Mouse (Mus musculus) stomach, postnatal 0 days (tissue): ENCODE data around the gene Ptger3.

Experiments used
- CTCF ChIP-seq: IDR thresholded peaks from 2 replicates; pipeline ENCODE4 v1.5.1; 2016; ENCODE audit warnings: antibody characterized with exemption, low read depth, mild to moderate bottlenecking, moderate library complexity
- EP300 ChIP-seq: optimal IDR thresholded peaks from 2 replicates; pipeline ENCODE3; 2016; ENCODE audit warnings: antibody characterized with exemption

DNA sequence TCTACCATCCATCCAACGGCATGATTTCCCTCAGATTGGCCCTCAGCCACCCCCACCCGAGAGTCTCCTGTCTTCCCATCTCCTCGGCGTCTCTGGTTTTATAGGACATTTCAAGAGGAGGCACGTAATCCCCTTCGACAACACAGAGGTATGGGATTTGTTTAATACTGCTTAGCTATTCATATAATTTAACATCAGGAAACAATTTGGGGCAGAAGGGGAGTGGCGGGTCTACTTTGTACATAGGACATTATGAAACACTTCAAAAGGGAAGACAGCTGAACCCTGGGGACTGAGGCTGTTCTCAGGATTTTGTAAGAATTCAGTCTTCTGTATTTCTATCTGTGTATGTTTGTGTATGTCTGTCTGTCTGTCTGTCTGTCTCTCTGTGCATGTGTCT is 94.9 kb downstream of the Ptger3 start:
- TF ChIP-seq CTCF (no peak), EP300 (no peak)
